Mouse (Mus musculus) stomach, embryonic 16.5 days (tissue): ENCODE measurements around the gene Rfx5. TPM values are rescaled to one million over a fixed set of nuclear protein-coding genes. Genes with fewer than 3 reads are reported as not detected.

ENCODE experiments used
- ATAC-seq: fragments of 200-750 bp; cut with Nextera tagmentation; 2 replicates; pipeline ENCODE4 v1.8.0; 2017; ENCODE audit warnings: moderate number of reproducible peaks, moderate TSS enrichment; ENCODE audit not compliant: insufficient read depth, low FRiP score
- H3K27ac ChIP-seq: fragments of 300-500 bp; sonication (generic); 2 replicates; pipeline ENCODE4 v1.5.1; 2014; ENCODE audit warnings: low read length
- H3K27me3 ChIP-seq: fragments of 300-500 bp; sonication (generic); 2 replicates; pipeline ENCODE4 v1.6.1; 2014; ENCODE audit warnings: low read length, control low read depth, mixed read lengths; ENCODE audit not compliant: control insufficient read depth, insufficient read depth
- H3K36me3 ChIP-seq: fragments of 300-500 bp; sonication (generic); 2 replicates; pipeline ENCODE4 v1.6.1; 2014; ENCODE audit warnings: low read length; ENCODE audit not compliant: control insufficient read depth, insufficient read depth
- H3K4me1 ChIP-seq: fragments of 300-500 bp; sonication (generic); 2 replicates; pipeline ENCODE4 v1.6.1; 2014; ENCODE audit warnings: low read length, control low read depth, mixed read lengths; ENCODE audit not compliant: control insufficient read depth, insufficient read depth
- H3K4me2 ChIP-seq: fragments of 300-500 bp; sonication (generic); 2 replicates; pipeline ENCODE4 v1.6.1; 2014; ENCODE audit warnings: low read depth, low read length, mixed read lengths
- H3K4me3 ChIP-seq: fragments of 300-500 bp; sonication (generic); replicated peaks from 2 replicates; pipeline ENCODE4 v1.5.1; 2014; ENCODE audit warnings: mild to moderate bottlenecking, low read length
- H3K9ac ChIP-seq: fragments of 300-500 bp; sonication (generic); 2 replicates; pipeline ENCODE4 v1.6.1; 2014; ENCODE audit warnings: low read length
- H3K9me3 ChIP-seq: fragments of 300-500 bp; sonication (generic); replicated peaks from 2 replicates; pipeline ENCODE4 v1.6.1; 2016; ENCODE audit warnings: low read length, control low read depth; ENCODE audit not compliant: control insufficient read depth
- WGBS: fragments of 180-500 bp; shearing (Covaris S2); extraction: QIAGEN DNeasy Blood & Tissue Kit; methylation state at CpG from one replicate; pipeline ENCODE4 v1.1.7; 2014; 5-methylcytosine and 5-hydroxymethylcytosine counted together
- polyA plus RNA-seq: library from polyadenylated mRNA; unstranded; fragments of >200 nt; fragmentation: Nextera tagmentation; extraction: Ambion mirVana; gene quantifications from 2 replicates; pipeline ENCODE4 v1.2.1, GENCODE M21; 2015

Rfx5 gene
- polyA plus RNA-seq, 1 experiment from 2014 or later: 7.0 TPM

DNA sequence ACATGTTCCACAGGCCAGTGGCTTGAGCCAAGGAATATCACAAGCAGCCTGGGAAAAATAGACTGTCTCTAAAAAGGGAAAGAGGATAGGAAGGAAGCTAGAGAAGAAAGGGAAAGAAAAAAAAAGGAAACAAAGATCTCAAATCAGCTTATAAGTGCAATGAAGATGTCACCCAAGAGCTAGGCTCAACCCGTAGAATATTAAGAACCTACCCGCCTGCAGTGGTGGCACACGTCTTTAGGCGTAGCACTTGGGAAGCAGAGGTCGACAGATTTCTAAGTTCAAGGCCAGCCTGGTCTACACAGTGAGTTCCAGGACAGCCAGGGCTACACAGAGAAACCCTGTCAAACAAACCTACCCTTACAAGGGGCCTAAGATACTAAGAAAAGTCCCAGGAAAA, 19.7 kb downstream of the Rfx5 start:
- WGBS: 86% methylated on average over 5 of the region's 5 CpGs
- ATAC-seq: no peak
- Histone ChIP-seq H3K9ac (no peak overlapping the region; the same call in 1 of the 2 replicates), H3K4me2 (peak overlapping the region; percentile 70; the same call in 1 of the 2 replicates), H3K27ac (no peak overlapping the region), H3K9me3 (no peaks in the 10 kb centered on the region), H3K36me3 (no peaks in the 10 kb centered on the region), H3K4me3 (no peak overlapping the region), H3K4me1 (peaks cover 11% of the 10 kb centered on the region), H3K27me3 (no peaks in the 10 kb centered on the region)

DNA sequence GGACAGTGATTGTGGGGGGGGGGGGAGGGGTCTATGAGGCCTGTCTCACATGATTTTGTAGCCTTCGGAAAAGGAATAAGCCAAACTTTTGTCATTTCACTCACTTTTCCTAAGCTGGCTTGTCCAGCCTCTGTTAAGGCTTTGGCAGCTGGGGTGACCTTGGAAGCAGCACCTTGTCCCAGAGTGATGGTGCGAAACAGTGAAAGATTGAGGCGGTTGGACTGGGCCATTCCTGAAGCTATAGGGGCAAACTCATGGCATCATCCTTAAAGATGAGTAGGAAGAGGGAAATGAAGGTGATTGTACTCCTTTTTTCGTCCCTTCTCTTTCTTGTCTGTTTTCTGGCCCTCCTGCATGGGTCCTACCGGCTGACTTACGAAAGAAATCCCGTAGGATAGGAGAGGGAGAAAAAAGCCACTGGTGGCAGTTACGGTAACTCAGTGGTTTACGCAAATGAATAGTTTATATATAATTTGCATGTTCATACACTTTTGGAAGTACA, 20.2 kb downstream of the Rfx5 start:
- Histone ChIP-seq H3K4me1 (peaks cover 11% of the 10 kb centered on the region), H3K4me2 (peak overlapping the region; percentile 70), H3K36me3 (no peaks in the 10 kb centered on the region), H3K9me3 (no peaks in the 10 kb centered on the region), H3K27me3 (no peaks in the 10 kb centered on the region), H3K4me3 (peak overlapping the region; percentile 95), H3K27ac (peak overlapping the region; percentile 47; the same call in 1 of the 2 replicates), H3K9ac (peak overlapping the region; percentile 96)
- 14% methylated on average over 9 of the region's 9 CpGs for WGBS
- ATAC-seq: peak; percentile 22; the same call in 1 of the 2 replicates

DNA sequence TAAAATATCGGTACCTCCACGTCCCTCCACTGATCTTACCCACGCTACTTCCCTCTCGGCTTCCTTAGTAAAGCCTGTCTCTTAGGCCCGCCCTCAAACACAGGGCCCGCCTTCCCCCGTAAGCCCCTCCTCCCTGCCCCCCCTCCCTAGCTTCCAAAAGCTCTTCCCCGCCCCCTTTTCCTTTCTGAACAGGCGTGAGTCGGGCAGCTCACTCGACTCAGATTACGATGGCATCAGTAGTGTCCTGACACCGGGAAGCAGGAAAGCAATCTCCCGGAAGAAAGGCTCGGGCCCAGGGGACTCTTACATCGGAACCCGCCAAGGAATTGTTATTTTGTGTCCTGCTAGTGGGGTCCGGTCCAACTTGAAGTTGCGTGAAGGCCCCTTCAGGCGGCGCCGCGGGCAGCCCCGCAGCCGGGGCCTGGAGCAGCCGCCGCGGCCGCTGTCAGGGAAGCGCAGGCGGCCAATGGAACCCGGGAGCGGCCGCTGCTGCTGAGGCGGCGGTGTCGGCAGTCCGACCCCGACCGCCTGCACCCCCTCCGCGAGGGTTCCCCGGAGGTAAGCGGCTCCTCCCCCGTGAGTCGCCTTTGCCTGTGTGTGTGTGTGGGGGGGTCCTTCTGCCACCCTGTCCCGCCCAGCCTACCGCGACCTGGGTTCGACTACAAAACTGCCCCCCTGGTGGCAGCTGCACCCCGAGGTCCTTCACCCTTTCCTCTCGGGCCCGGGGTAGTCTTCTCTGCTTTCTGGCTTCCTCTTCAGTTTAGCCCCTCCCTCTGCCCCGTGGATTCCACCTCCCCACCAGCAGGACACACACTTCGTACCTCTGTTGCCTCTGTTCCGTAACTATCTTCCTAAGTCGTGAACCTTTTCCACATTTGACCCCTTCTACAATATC, 20.9 kb downstream of the Rfx5 start, which contains the start of gene Pi4kb:
Gene Pi4kb (plus strand): TSS at position 204 of the 895 bp plus-strand sequence.
- 0% methylated on average over 57 of the region's 57 CpGs for WGBS
- Histone ChIP-seq H3K9ac (peak within 1 kb of the TSS; percentile 96), H3K4me2 (peak within 1 kb of the TSS; percentile 70), H3K4me1 (peaks cover 11% of the 10 kb centered on the region), H3K9me3 (no peaks in the 10 kb centered on the region), H3K27me3 (no peaks in the 10 kb centered on the region), H3K4me3 (peak within 1 kb of the TSS; percentile 95), H3K27ac (peak within 1 kb of the TSS; percentile 95), H3K36me3 (no peaks in the 10 kb centered on the region)
- ATAC-seq: peak; percentile 94

DNA sequence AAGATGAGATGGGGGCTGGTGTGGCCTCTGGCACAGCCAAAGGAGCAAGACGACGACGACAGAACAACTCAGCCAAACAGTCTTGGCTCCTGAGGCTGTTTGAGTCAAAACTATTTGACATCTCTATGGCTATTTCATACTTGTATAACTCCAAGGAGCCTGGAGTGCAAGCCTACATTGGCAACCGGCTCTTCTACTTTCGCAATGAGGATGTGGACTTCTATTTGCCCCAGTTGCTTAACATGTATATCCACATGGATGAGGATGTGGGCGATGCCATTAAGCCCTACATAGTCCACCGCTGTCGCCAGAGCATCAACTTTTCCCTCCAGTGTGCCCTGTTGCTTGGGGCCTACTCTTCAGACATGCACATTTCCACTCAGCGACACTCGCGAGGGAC, 30.4 kb downstream of the Rfx5 start:
- no peak overlapping the region for H3K27ac ChIP-seq
- no peak overlapping the region for H3K4me2 ChIP-seq
- ATAC-seq: no peak
- H3K4me3 ChIP-seq: no peak overlapping the region
- H3K36me3 ChIP-seq: peaks cover 13% of the 10 kb centered on the region; the same call in 1 of the 2 replicates
- no peaks in the 10 kb centered on the region for H3K9me3 ChIP-seq
- peaks cover 21% of the 10 kb centered on the region for H3K4me1 ChIP-seq
- 94% methylated on average over 11 of the region's 11 CpGs for WGBS
- H3K27me3 ChIP-seq: no peaks in the 10 kb centered on the region
- H3K9ac ChIP-seq: no peak overlapping the region

GRCm38 (mm10) chr3:94985513-94985912, 31.6 kb downstream of the Rfx5 start:
- Histone ChIP-seq H3K4me1 (peaks cover 28% of the 10 kb centered on the region), H3K9me3 (no peaks in the 10 kb centered on the region), H3K4me3 (no peak overlapping the region), H3K9ac (no peak overlapping the region), H3K27me3 (no peaks in the 10 kb centered on the region), H3K36me3 (peaks cover 13% of the 10 kb centered on the region; the same call in 1 of the 2 replicates), H3K4me2 (no peak overlapping the region), H3K27ac (no peak overlapping the region)
- no peak for ATAC-seq
- 96% methylated on average over 2 of the region's 2 CpGs for WGBS

DNA sequence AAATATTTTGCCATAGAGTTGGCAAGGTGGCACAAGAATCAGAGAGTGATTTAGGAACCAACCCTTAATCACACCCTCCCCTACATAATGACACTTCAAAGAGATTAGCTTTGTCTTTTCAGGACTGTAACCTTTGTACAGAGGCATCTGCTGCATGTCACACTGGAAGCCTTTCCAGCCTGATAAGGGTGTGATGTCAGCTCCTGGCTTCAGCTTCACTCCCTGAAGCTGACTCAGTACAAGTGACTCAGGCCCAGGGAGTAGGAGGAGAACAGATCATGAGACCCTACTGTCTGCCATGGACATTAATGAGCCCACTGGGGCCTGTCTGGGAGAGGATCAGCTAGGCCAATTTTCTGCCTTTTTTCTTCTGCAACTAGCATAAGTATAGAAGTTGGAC, 33.7 kb downstream of the Rfx5 start:
- Histone ChIP-seq H3K27me3 (no peaks in the 10 kb centered on the region), H3K4me2 (no peak overlapping the region), H3K4me1 (peaks cover 28% of the 10 kb centered on the region), H3K9ac (no peak overlapping the region), H3K4me3 (no peak overlapping the region), H3K36me3 (peaks cover 13% of the 10 kb centered on the region), H3K9me3 (no peaks in the 10 kb centered on the region), H3K27ac (no peak overlapping the region; the same call in 1 of the 2 replicates)
- ATAC-seq: peak; percentile 75; the same call in 1 of the 2 replicates

DNA sequence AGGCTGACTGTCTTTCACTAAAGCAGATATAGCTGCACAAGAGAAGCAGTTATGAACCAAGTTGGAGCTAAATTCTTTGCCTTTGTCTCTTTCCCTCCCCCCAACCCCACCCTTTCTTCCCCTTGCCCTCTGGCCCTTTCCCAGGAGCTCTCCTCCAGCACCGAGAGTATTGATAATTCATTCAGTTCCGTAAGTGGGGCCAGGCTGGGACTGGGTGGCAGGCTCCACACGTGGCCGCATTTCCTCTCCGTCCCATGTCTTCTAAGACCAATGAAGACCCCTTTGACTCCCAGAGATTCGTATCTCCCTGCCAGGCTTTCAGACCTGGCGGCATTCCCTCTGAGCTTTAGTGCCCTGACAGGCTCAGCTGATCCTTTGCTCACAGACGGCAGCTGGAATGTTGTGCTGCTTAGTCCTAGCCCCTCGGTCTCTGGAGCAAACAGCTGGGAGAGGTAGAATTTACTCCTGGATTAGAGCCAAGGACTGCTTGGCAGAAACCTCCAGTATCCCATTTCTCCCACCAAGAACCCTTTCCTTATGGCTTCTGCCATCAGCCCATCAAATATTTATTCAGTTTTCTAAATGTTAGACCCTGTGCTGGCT, 35.4 kb downstream of the Rfx5 start:
- peak; percentile 71 for ATAC-seq
- 19% methylated on average over 9 of the region's 9 CpGs for WGBS
- H3K4me2 ChIP-seq: peak overlapping the region; percentile 33

GRCm38 (mm10) chr3:94996946-94997345, 43.1 kb downstream of the Rfx5 start:
- no peak overlapping the region for H3K27ac ChIP-seq
- H3K4me1 ChIP-seq: no peaks in the 10 kb centered on the region
- H3K4me3 ChIP-seq: no peak overlapping the region
- H3K36me3 ChIP-seq: peaks cover 17% of the 10 kb centered on the region; the same call in 1 of the 2 replicates
- H3K9ac ChIP-seq: no peak overlapping the region
- no peak for ATAC-seq
- no peaks in the 10 kb centered on the region for H3K9me3 ChIP-seq
- WGBS: 36% methylated on average over 2 of the region's 2 CpGs
- no peaks in the 10 kb centered on the region for H3K27me3 ChIP-seq
- no peak overlapping the region for H3K4me2 ChIP-seq

More for the DNA sequence above, 35.4 kb downstream of the Rfx5 start:
- peak overlapping the region; percentile 49 for H3K9ac ChIP-seq
- no peaks in the 10 kb centered on the region for H3K27me3 ChIP-seq
- H3K4me3 ChIP-seq: 0 out of 2 replicates have a peak overlapping the region, but pooled peaks have one; percentile 2
- H3K9me3 ChIP-seq: no peaks in the 10 kb centered on the region
- peaks cover 28% of the 10 kb centered on the region for H3K4me1 ChIP-seq
- peak overlapping the region; percentile 78 for H3K27ac ChIP-seq
- H3K36me3 ChIP-seq: peaks cover 14% of the 10 kb centered on the region

GRCm38 (mm10) chr3:95002569-95002968, 48.7 kb downstream of the Rfx5 start:
- H3K4me1 ChIP-seq: peaks cover 5% of the 10 kb centered on the region; the same call in 1 of the 2 replicates
- H3K27ac ChIP-seq: no peak overlapping the region
- no peak overlapping the region for H3K4me2 ChIP-seq
- H3K36me3 ChIP-seq: peaks cover 11% of the 10 kb centered on the region; the same call in 1 of the 2 replicates
- no peaks in the 10 kb centered on the region for H3K9me3 ChIP-seq
- no peaks in the 10 kb centered on the region for H3K27me3 ChIP-seq
- no peak overlapping the region for H3K4me3 ChIP-seq
- no peak overlapping the region for H3K9ac ChIP-seq
- WGBS: 80% methylated on average over 4 of the region's 4 CpGs
- no peak for ATAC-seq
